Mouse (Mus musculus) heart, embryonic 16.5 days (tissue): ENCODE measurements at regions not wholly inside any gene's neighbourhood (a gene's known extent, or its start where the extent isn't known, plus 50 kb on each side); places are given as distances from the start of the nearest gene placed in this dataset.

ENCODE experiments used
- ATAC-seq: fragments of 200-750 bp; cut with Nextera tagmentation; replicated peaks from 2 replicates; pipeline ENCODE4 v1.8.0; 2017; ENCODE audit warnings: moderate number of reproducible peaks; ENCODE audit not compliant: insufficient read depth, low FRiP score; ENCODE audit errors: extremely low read depth
- H3K27ac ChIP-seq: fragments of 300-500 bp; sonication (generic); 2 replicates; pipeline ENCODE4 v1.5.1; 2014; ENCODE audit warnings: mild to moderate bottlenecking, low read length, control low read depth, moderate library complexity
- H3K27me3 ChIP-seq: fragments of 300-500 bp; sonication (generic); 2 replicates; pipeline ENCODE4 v1.6.1; 2014; ENCODE audit warnings: low read length, mixed read lengths; ENCODE audit not compliant: control insufficient read depth, insufficient read depth
- H3K36me3 ChIP-seq: fragments of 300-500 bp; sonication (generic); 2 replicates; pipeline ENCODE4 v1.6.1; 2014; ENCODE audit not compliant: control insufficient read depth, insufficient read depth
- H3K4me1 ChIP-seq: fragments of 300-500 bp; sonication (generic); 2 replicates; pipeline ENCODE4 v1.6.1; 2014; ENCODE audit warnings: low read length, mixed read lengths; ENCODE audit not compliant: control insufficient read depth, insufficient read depth
- H3K4me2 ChIP-seq: fragments of 300-500 bp; sonication (generic); 2 replicates; pipeline ENCODE4 v1.6.1; 2014; ENCODE audit warnings: low read depth, mild to moderate bottlenecking, control low read depth, low read length
- H3K4me3 ChIP-seq: fragments of 300-500 bp; sonication (generic); 2 replicates; pipeline ENCODE4 v1.5.1; 2014; ENCODE audit warnings: mild to moderate bottlenecking, control low read depth, low read length
- H3K9ac ChIP-seq: fragments of 300-500 bp; sonication (generic); 2 replicates; pipeline ENCODE4 v1.6.1; 2014; ENCODE audit warnings: low read length, control low read depth
- H3K9me3 ChIP-seq: fragments of 300-500 bp; sonication (generic); replicated peaks from 2 replicates; pipeline ENCODE4 v1.6.1; 2016; ENCODE audit warnings: low read length; ENCODE audit not compliant: control insufficient read depth
- WGBS: fragments of 180-500 bp; shearing (Covaris S2); extraction: QIAGEN DNeasy Blood & Tissue Kit; methylation state at CpG from one replicate; pipeline ENCODE4 v1.1.7; 2014; 5-methylcytosine and 5-hydroxymethylcytosine counted together

- Histone ChIP-seq H3K9ac (no peak overlapping the region), H3K9me3 (no peaks in the 10 kb centered on the region), H3K27ac (no peak overlapping the region), H3K4me3 (no peak overlapping the region), H3K4me2 (no peak overlapping the region), H3K36me3 (no peaks in the 10 kb centered on the region), H3K27me3 (no peaks in the 10 kb centered on the region), H3K4me1 (peaks cover 6% of the 10 kb centered on the region)
- ATAC-seq: 0 out of 2 replicates have a peak, but pooled peaks have one; percentile 28
- 36% methylated on average over 8 of the region's 8 CpGs for WGBS
These were observed 480.4 kb upstream of the Nrsn1 start for GRCm38 (mm10) chr13:25750460-25751408.

DNA sequence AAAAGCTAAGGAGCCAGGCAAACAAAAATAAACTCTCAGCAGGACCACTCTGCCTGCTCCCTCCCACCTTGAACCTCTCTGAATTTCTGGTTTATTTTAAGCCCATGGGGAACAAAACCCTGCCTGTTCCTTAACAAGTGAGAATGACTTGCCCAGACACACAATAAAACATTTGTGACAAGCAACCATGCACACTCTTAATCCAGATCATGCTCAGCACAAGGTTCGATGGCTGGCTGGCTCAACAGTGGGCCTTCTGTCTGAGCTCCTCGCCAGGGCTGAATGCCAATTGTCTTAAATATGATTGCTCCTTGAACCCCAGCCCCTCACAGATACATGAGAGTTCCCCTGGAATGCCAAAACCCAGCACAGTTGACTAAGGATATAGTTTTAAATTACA, 468.3 kb upstream of the Nrsn1 start:
- WGBS: 32% methylated on average over 2 of the region's 2 CpGs

GRCm38 (mm10) chr13:25729327-25729892, 459.1 kb upstream of the Nrsn1 start:
- WGBS: 71% methylated on average over 3 of the region's 3 CpGs

More for the DNA sequence above, 468.3 kb upstream of the Nrsn1 start:
- Histone ChIP-seq H3K27ac (no peak overlapping the region), H3K4me2 (no peak overlapping the region), H3K27me3 (no peaks in the 10 kb centered on the region), H3K4me3 (no peak overlapping the region), H3K4me1 (peaks cover 2% of the 10 kb centered on the region; the same call in 1 of the 2 replicates), H3K9me3 (no peaks in the 10 kb centered on the region), H3K9ac (no peak overlapping the region), H3K36me3 (no peaks in the 10 kb centered on the region)
- ATAC-seq: no peak

GRCm38 (mm10) chr13:25727504-25728095, 457.3 kb upstream of the Nrsn1 start:
- no peak overlapping the region for H3K9ac ChIP-seq
- no peak overlapping the region for H3K27ac ChIP-seq
- no peaks in the 10 kb centered on the region for H3K36me3 ChIP-seq
- H3K9me3 ChIP-seq: no peaks in the 10 kb centered on the region
- no peaks in the 10 kb centered on the region for H3K4me1 ChIP-seq
- H3K4me3 ChIP-seq: no peak overlapping the region
- WGBS: 10% methylated on average over 1 of the region's 1 CpGs
- no peaks in the 10 kb centered on the region for H3K27me3 ChIP-seq
- H3K4me2 ChIP-seq: no peak overlapping the region
- ATAC-seq: no peak

More at GRCm38 (mm10) chr13:25729327-25729892, 459.1 kb upstream of the Nrsn1 start:
- Histone ChIP-seq H3K9ac (no peak overlapping the region), H3K4me1 (no peaks in the 10 kb centered on the region), H3K27ac (no peak overlapping the region), H3K36me3 (no peaks in the 10 kb centered on the region), H3K9me3 (no peaks in the 10 kb centered on the region), H3K4me3 (no peak overlapping the region), H3K27me3 (no peaks in the 10 kb centered on the region), H3K4me2 (no peak overlapping the region)
- no peak for ATAC-seq

- Histone ChIP-seq H3K36me3 (no peaks in the 10 kb centered on the region), H3K9me3 (no peaks in the 10 kb centered on the region), H3K9ac (no peak overlapping the region), H3K4me1 (no peaks in the 10 kb centered on the region), H3K27me3 (no peaks in the 10 kb centered on the region), H3K4me3 (no peak overlapping the region), H3K4me2 (no peak overlapping the region), H3K27ac (no peak overlapping the region)
- no peak for ATAC-seq
- 72% methylated on average over 4 of the region's 4 CpGs for WGBS
These were observed 452.6 kb upstream of the Nrsn1 start for GRCm38 (mm10) chr13:25722595-25723525.

DNA sequence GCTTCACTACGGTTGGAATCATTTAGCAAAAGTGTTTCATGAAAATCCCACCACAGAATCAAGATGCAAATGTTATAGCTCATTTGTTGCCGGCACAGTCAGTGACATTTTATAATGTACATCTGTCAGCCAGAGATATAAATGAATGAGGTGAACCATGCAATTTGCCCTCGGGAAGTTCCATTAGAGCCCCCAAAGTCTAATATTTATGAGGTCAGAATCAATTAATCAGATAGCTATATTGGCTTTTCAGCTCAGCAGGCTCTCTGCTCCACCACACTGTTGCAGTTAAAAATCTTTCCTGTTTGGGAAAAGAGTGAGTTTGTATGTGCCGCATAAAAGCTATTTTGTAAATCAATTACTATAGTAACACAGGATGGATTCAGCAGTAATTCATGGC, 430.7 kb upstream of the Nrsn1 start:
- Histone ChIP-seq H3K27me3 (no peaks in the 10 kb centered on the region), H3K9ac (no peak overlapping the region), H3K27ac (no peak overlapping the region), H3K36me3 (no peaks in the 10 kb centered on the region), H3K4me2 (no peak overlapping the region), H3K9me3 (no peaks in the 10 kb centered on the region), H3K4me3 (no peak overlapping the region), H3K4me1 (no peaks in the 10 kb centered on the region)
- no peak for ATAC-seq
- 72% methylated on average over 4 of the region's 4 CpGs for WGBS

GRCm38 (mm10) chr13:25695956-25696355, 425.7 kb upstream of the Nrsn1 start:
- WGBS: 95% methylated on average over 1 of the region's 1 CpGs
- no peak overlapping the region for H3K9ac ChIP-seq
- no peaks in the 10 kb centered on the region for H3K9me3 ChIP-seq
- H3K4me3 ChIP-seq: no peak overlapping the region
- no peak overlapping the region for H3K27ac ChIP-seq
- no peak overlapping the region for H3K4me2 ChIP-seq
- no peaks in the 10 kb centered on the region for H3K4me1 ChIP-seq
- H3K27me3 ChIP-seq: no peaks in the 10 kb centered on the region
- H3K36me3 ChIP-seq: no peaks in the 10 kb centered on the region
- ATAC-seq: no peak

DNA sequence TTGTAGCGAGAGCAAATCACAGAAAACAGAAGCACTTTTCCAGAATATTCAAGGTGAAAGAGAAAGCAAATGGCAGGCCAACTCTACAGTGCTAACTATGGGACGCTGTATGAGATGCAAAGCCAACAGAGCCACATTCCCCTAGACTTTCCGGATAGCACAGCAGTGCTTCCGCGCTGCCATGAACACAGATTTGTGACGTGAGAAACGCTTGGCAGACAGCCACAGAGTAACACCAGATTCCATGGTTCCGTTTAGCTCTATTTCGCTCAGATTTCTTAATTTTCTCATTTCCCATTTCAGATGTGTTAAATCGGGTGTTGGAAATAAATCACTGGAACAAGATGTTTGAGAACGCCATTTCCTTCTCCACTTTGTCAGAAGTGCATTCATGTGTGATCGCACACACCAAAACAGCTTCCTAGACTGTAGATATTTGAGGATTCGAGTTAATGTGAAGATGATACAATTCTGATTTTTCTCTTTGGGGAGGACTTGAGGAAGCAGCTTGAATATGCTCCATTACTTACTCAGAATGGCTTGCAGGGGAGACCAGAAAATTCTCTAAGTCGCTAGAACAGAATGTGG, 424.8 kb upstream of the Nrsn1 start:
- Histone ChIP-seq H3K27me3 (no peaks in the 10 kb centered on the region), H3K4me3 (no peak overlapping the region), H3K4me1 (no peaks in the 10 kb centered on the region), H3K36me3 (no peaks in the 10 kb centered on the region), H3K27ac (no peak overlapping the region), H3K9ac (no peak overlapping the region), H3K9me3 (no peaks in the 10 kb centered on the region), H3K4me2 (no peak overlapping the region)
- ATAC-seq: no peak
- WGBS: 80% methylated on average over 14 of the region's 14 CpGs
